Mouse (Mus musculus): ENCODE measurements around the gene Gp1ba. TPM values are rescaled to one million over a fixed set of nuclear protein-coding genes. Genes with fewer than 3 reads are reported as not detected.

Gp1ba gene
- polyA plus RNA-seq, 1 experiment from 2014 or later, result 1.2 TPM

- no peaks in the 10 kb centered on the region for H3K27me3 ChIP-seq (ENCODE audit: control insufficient read depth, insufficient read depth, low read length)
- H3K9ac ChIP-seq (ENCODE audit: low read depth, low read length), result no peak overlapping the region
- ATAC-seq (ENCODE audit: low FRiP score), result no peak
These were observed 1.2 kb upstream of the Gp1ba start for GRCm38 (mm10) chr11:70637764-70638163.

DNA sequence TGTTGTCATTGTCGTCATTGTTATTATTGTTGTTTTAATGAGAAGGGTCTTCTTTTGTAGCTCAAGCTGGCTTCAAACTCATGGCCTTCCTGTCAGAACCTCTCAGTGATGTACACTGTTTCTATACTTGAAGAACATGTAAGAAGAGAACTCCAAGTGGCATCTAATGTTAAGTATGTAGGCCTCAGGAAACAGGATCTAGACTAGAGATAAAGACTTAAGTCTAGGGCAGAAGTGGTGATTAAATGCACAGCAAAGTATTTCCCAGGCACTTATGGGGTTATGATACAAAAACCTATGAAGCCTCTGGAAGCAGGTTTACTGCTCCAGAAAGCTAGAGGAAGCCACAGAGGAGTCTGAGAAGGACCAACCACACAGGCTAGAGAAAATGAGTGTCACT lies 629 bp upstream of the Gp1ba start:
- H3K4me3 ChIP-seq (ENCODE audit: low read depth, low read length), result no peak overlapping the region
- DNase-seq (ENCODE audit: low spot score), result no peak
- no peaks in the 10 kb centered on the region for H3K4me1 ChIP-seq (replicated peaks; ENCODE audit: control insufficient read depth, insufficient read depth, low read length)
- ATAC-seq (ENCODE audit: low FRiP score), result no peak
- no peaks in the 10 kb centered on the region for H3K27me3 ChIP-seq (ENCODE audit: control insufficient read depth, insufficient read depth, low read length)
- no peaks in the 10 kb centered on the region for H3K36me3 ChIP-seq (ENCODE audit: control insufficient read depth, insufficient read depth, low read length)
- WGBS, result 89% methylated on average over 1 of the region's 1 CpGs
- no peaks in the 10 kb centered on the region for H3K9me3 ChIP-seq (ENCODE audit: control insufficient read depth, low read length)
- no peak overlapping the region for H3K9ac ChIP-seq (ENCODE audit: low read depth, low read length)
- no peak overlapping the region for H3K27ac ChIP-seq (ENCODE audit: low read depth, low read length)
- no peak overlapping the region for H3K4me2 ChIP-seq (replicated peaks; ENCODE audit: low read depth, low read length)

More at GRCm38 (mm10) chr11:70637764-70638163, 1.2 kb upstream of the Gp1ba start:
- Histone ChIP-seq H3K36me3 (ENCODE audit: control insufficient read depth, insufficient read depth, low read length) (no peaks in the 10 kb centered on the region), H3K27ac (ENCODE audit: low read depth, low read length) (no peak overlapping the region), H3K4me1 (replicated peaks; ENCODE audit: control insufficient read depth, insufficient read depth, low read length) (no peaks in the 10 kb centered on the region), H3K4me3 (ENCODE audit: low read depth, low read length) (no peak overlapping the region), H3K4me2 (replicated peaks; ENCODE audit: low read depth, low read length) (no peak overlapping the region), H3K9me3 (ENCODE audit: control insufficient read depth, low read length) (no peaks in the 10 kb centered on the region)
- 93% methylated on average over 1 of the region's 1 CpGs for WGBS
- no peak for DNase-seq (ENCODE audit: low spot score)

- Histone ChIP-seq H3K27ac (ENCODE audit: low read depth, low read length) (no peak overlapping the region), H3K4me2 (replicated peaks; ENCODE audit: low read depth, low read length) (no peak overlapping the region), H3K9me3 (ENCODE audit: control insufficient read depth, low read length) (no peaks in the 10 kb centered on the region), H3K4me3 (ENCODE audit: low read depth, low read length) (no peak overlapping the region), H3K4me1 (replicated peaks; ENCODE audit: control insufficient read depth, insufficient read depth, low read length) (no peaks in the 10 kb centered on the region), H3K9ac (ENCODE audit: low read depth, low read length) (no peak overlapping the region), H3K27me3 (ENCODE audit: control insufficient read depth, insufficient read depth, low read length) (no peaks in the 10 kb centered on the region), H3K36me3 (ENCODE audit: control insufficient read depth, insufficient read depth, low read length) (no peaks in the 10 kb centered on the region)
- ATAC-seq (ENCODE audit: low FRiP score) (no peak), DNase-seq (ENCODE audit: low spot score) (no peak)
- WGBS, result 85% methylated on average over 8 of the region's 8 CpGs
These were observed 1.1 kb downstream of the Gp1ba start for GRCm38 (mm10) chr11:70639976-70640375.

GRCm38 (mm10) chr11:70641241-70641640 lies 2.3 kb downstream of the Gp1ba start:
- Histone ChIP-seq H3K27ac (ENCODE audit: low read depth, low read length) (no peak overlapping the region), H3K4me1 (replicated peaks; ENCODE audit: control insufficient read depth, insufficient read depth, low read length) (peaks cover 5% of the 10 kb centered on the region; the same call in 1 of the 2 replicates), H3K27me3 (ENCODE audit: control insufficient read depth, insufficient read depth, low read length) (no peaks in the 10 kb centered on the region), H3K9ac (ENCODE audit: low read depth, low read length) (no peak overlapping the region), H3K9me3 (ENCODE audit: control insufficient read depth, low read length) (no peaks in the 10 kb centered on the region), H3K4me3 (ENCODE audit: low read depth, low read length) (no peak overlapping the region), H3K4me2 (replicated peaks; ENCODE audit: low read depth, low read length) (no peak overlapping the region), H3K36me3 (ENCODE audit: control insufficient read depth, insufficient read depth, low read length) (no peaks in the 10 kb centered on the region)
- DNase-seq (ENCODE audit: low spot score) (no peak), ATAC-seq (ENCODE audit: low FRiP score) (no peak)
- 83% methylated on average over 7 of the region's 7 CpGs for WGBS

GRCm38 (mm10) chr11:70643051-70643450 lies 4.1 kb downstream of the Gp1ba start:
- H3K27ac ChIP-seq (ENCODE audit: low read depth, low read length), result no peak overlapping the region
- H3K36me3 ChIP-seq (ENCODE audit: control insufficient read depth, insufficient read depth, low read length), result no peaks in the 10 kb centered on the region
- ATAC-seq (ENCODE audit: low FRiP score) (no peak), DNase-seq (ENCODE audit: low spot score) (no peak)
- no peak overlapping the region for H3K9ac ChIP-seq (ENCODE audit: low read depth, low read length)
- H3K4me3 ChIP-seq (ENCODE audit: low read depth, low read length), result no peak overlapping the region
- WGBS, result 92% methylated on average over 6 of the region's 6 CpGs
- peaks cover 5% of the 10 kb centered on the region for H3K4me1 ChIP-seq (replicated peaks; ENCODE audit: control insufficient read depth, insufficient read depth, low read length)
- no peaks in the 10 kb centered on the region for H3K9me3 ChIP-seq (ENCODE audit: control insufficient read depth, low read length)
- no peak overlapping the region for H3K4me2 ChIP-seq (replicated peaks; ENCODE audit: low read depth, low read length)
- no peaks in the 10 kb centered on the region for H3K27me3 ChIP-seq (ENCODE audit: control insufficient read depth, insufficient read depth, low read length)

GRCm38 (mm10) chr11:70644564-70645103 lies 5.7 kb downstream of the Gp1ba start:
- Histone ChIP-seq H3K9me3 (ENCODE audit: control insufficient read depth, low read length) (no peaks in the 10 kb centered on the region), H3K4me2 (replicated peaks; ENCODE audit: low read depth, low read length) (no peak overlapping the region), H3K27me3 (ENCODE audit: control insufficient read depth, insufficient read depth, low read length) (no peaks in the 10 kb centered on the region), H3K4me1 (replicated peaks; ENCODE audit: control insufficient read depth, insufficient read depth, low read length) (peaks cover 10% of the 10 kb centered on the region), H3K27ac (ENCODE audit: low read depth, low read length) (no peak overlapping the region), H3K36me3 (ENCODE audit: control insufficient read depth, insufficient read depth, low read length) (0 out of 2 replicates have a peak, but pooled peaks cover 3% of the 10 kb centered on the region), H3K4me3 (ENCODE audit: low read depth, low read length) (no peak overlapping the region), H3K9ac (ENCODE audit: low read depth, low read length) (no peak overlapping the region)
- no peak for ATAC-seq (ENCODE audit: low FRiP score)
- no peak for DNase-seq (ENCODE audit: low spot score)
- WGBS, result 94% methylated on average over 8 of the region's 8 CpGs

DNA sequence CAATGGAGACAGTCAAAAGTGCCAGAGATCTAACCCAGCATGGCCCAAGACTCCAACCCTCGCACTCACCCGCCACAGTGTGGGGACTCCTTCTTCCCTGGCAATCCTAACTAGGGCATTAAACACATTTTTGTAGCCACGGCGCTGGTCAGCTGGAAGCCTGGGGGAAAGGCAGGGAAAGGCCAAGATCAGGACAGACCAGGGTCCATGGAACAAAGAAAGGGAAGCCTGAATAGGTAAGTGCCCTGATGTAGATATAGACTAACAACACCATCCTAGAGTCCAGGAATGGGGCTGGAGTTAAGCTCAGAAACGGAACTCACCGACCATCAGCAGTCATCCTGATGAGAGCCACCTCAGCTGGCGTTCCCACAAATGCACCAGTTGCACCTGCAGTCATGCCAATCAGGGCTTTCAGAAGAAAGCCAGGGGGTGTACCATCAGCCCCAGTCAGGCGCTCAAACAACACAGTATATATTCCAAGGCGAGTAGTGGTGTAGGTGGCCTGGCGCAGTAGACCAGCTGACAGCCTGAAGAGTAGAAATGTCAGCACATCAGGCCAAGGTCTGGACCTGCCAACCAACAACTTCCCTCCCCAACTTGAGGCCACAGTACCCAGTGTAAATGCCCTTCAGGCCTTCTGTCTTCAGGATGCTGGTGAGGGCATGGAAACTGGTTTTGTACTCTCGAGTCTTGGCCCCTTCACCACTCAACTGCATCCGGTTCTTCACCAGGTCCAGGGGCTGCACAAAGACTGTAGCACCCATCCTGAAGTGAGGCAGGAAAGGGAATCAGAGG lies 6.7 kb downstream of the Gp1ba start:
- Histone ChIP-seq H3K4me3 (ENCODE audit: low read depth, low read length) (peak overlapping the region; percentile 69), H3K4me1 (replicated peaks; ENCODE audit: control insufficient read depth, insufficient read depth, low read length) (peaks cover 10% of the 10 kb centered on the region), H3K9ac (ENCODE audit: low read depth, low read length) (peak overlapping the region; percentile 79), H3K4me2 (replicated peaks; ENCODE audit: low read depth, low read length) (peak overlapping the region; percentile 75), H3K9me3 (ENCODE audit: control insufficient read depth, low read length) (no peaks in the 10 kb centered on the region), H3K27me3 (ENCODE audit: control insufficient read depth, insufficient read depth, low read length) (no peaks in the 10 kb centered on the region), H3K36me3 (ENCODE audit: control insufficient read depth, insufficient read depth, low read length) (0 out of 2 replicates have a peak, but pooled peaks cover 6% of the 10 kb centered on the region), H3K27ac (ENCODE audit: low read depth, low read length) (no peak overlapping the region)
- 95% methylated on average over 12 of the region's 12 CpGs for WGBS
- DNase-seq (ENCODE audit: low spot score) (no peak), ATAC-seq (ENCODE audit: low FRiP score) (no peak)

DNA sequence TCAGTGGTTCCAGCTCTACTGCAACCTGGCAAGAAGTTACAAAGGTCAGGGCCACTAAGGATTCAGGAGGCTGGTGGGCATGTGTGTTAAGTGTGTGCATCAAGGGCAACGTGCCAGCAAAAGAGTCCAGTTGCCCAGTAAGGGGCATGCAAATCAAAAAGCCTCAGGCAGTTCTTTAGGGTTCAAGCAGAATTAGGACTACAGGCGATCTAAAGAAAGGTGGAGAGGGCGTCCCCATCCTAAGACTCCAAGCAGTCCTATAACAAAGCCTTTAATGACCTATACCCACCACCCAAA lies 7.3 kb downstream of the Gp1ba start:
- H3K4me1 ChIP-seq (replicated peaks; ENCODE audit: control insufficient read depth, insufficient read depth, low read length), result peaks cover 10% of the 10 kb centered on the region
- peak overlapping the region; percentile 79 for H3K27ac ChIP-seq (ENCODE audit: low read depth, low read length)
- DNase-seq (ENCODE audit: low spot score) (no peak), ATAC-seq (ENCODE audit: low FRiP score) (no peak)
- 0 out of 2 replicates have a peak, but pooled peaks cover 7% of the 10 kb centered on the region for H3K36me3 ChIP-seq (ENCODE audit: control insufficient read depth, insufficient read depth, low read length)
- H3K4me3 ChIP-seq (ENCODE audit: low read depth, low read length), result peak overlapping the region; percentile 69
- no peaks in the 10 kb centered on the region for H3K9me3 ChIP-seq (ENCODE audit: control insufficient read depth, low read length)
- H3K27me3 ChIP-seq (ENCODE audit: control insufficient read depth, insufficient read depth, low read length), result no peaks in the 10 kb centered on the region
- peak overlapping the region; percentile 75 for H3K4me2 ChIP-seq (replicated peaks; ENCODE audit: low read depth, low read length)
- WGBS, result 26% methylated on average over 3 of the region's 3 CpGs
- peak overlapping the region; percentile 79 for H3K9ac ChIP-seq (ENCODE audit: low read depth, low read length)

Data from hindbrain, embryonic 11.5 days (tissue).